Mouse (Mus musculus) kidney, adult 2 months (tissue): ENCODE results near the gene Sorbs1.

Source experiments
- CTCF ChIP-seq: fragments of 200-500 bp; conservative IDR thresholded peaks from 2 replicates; pipeline ENCODE4 v1.5.1; 2011; ENCODE audit warnings: low read depth, mild to moderate bottlenecking, control low read depth, low read length, moderate library complexity, mixed read lengths; ENCODE audit not compliant: insufficient read depth, insufficient read length
- POLR2A ChIP-seq: fragments of 200-500 bp; IDR thresholded peaks from one replicate; pipeline ENCODE4 v1.6.1; 2011; ENCODE audit warnings: low read depth, low read length, control low read depth

- TF ChIP-seq CTCF: no peak
- no peak for TF ChIP-seq POLR2A
Observed at GRCm38 (mm10) chr19:40322226-40322625, 191.4 kb downstream of the Sorbs1 start.
